Mouse (Mus musculus) kidney, postnatal 0 days (tissue): ENCODE measurements at regions not wholly inside any gene's neighbourhood (a gene's known extent, or its start where the extent isn't known, plus 50 kb on each side); places are given as distances from the start of the nearest gene placed in this dataset.

Experiments
- ATAC-seq: fragments of 200-750 bp; cut with Nextera tagmentation; replicated peaks from 2 replicates; pipeline ENCODE4 v1.8.0; 2017; ENCODE audit warnings: low read depth, moderate number of reproducible peaks, moderate TSS enrichment, moderate library complexity; ENCODE audit not compliant: low FRiP score
- DNase-seq: peaks from one replicate; pipeline ENCODE4 v3.0.0-alpha.2; 2016; ENCODE audit warnings: low spot score
- H3K27ac ChIP-seq: fragments of 300-500 bp; sonication (generic); 2 replicates; pipeline ENCODE4 v1.5.1; 2014; ENCODE audit warnings: mild to moderate bottlenecking
- H3K27me3 ChIP-seq: fragments of 300-500 bp; sonication (generic); 2 replicates; pipeline ENCODE4 v1.6.1; 2014; ENCODE audit warnings: low read length, mixed read lengths; ENCODE audit not compliant: insufficient read depth
- H3K36me3 ChIP-seq: fragments of 300-500 bp; sonication (generic); 2 replicates; pipeline ENCODE4 v1.6.1; 2014; ENCODE audit warnings: low read length, mixed read lengths; ENCODE audit not compliant: insufficient read depth
- H3K4me1 ChIP-seq: fragments of 300-500 bp; sonication (generic); replicated peaks from 2 replicates; pipeline ENCODE4 v1.6.1; 2014; ENCODE audit warnings: antibody characterized with exemption, low read length, mixed read lengths; ENCODE audit not compliant: insufficient read depth
- H3K4me2 ChIP-seq: fragments of 300-500 bp; sonication (generic); 2 replicates; pipeline ENCODE4 v1.6.1; 2014; ENCODE audit warnings: mild to moderate bottlenecking, low read length, moderate library complexity, mixed read lengths
- H3K4me3 ChIP-seq: fragments of 300-500 bp; sonication (generic); replicated peaks from 2 replicates; pipeline ENCODE4 v1.5.1; 2014; ENCODE audit warnings: low read depth, low read length
- H3K9ac ChIP-seq: fragments of 300-500 bp; sonication (generic); 2 replicates; pipeline ENCODE4 v1.6.1; 2014; ENCODE audit warnings: low read depth, low read length
- H3K9me3 ChIP-seq: fragments of 300-500 bp; sonication (generic); replicated peaks from 2 replicates; pipeline ENCODE4 v1.6.1; 2016; ENCODE audit warnings: low read length, inconsistent platforms, mixed read lengths
- CTCF ChIP-seq: IDR thresholded peaks from 2 replicates; pipeline ENCODE4 v1.5.1; 2016; ENCODE audit warnings: antibody characterized with exemption, low read depth, mild to moderate bottlenecking, moderate library complexity
- WGBS: fragments of 180-500 bp; shearing (Covaris S2); extraction: QIAGEN DNeasy Blood & Tissue Kit; methylation state at CpG from one replicate; pipeline ENCODE4 v1.1.7; 2014; 5-methylcytosine and 5-hydroxymethylcytosine counted together

GRCm38 (mm10) chr5:64419395-64419794 is 263.3 kb downstream of the Tbc1d1 start:
- ATAC-seq (no peak), DNase-seq (no peak)
- no peaks in the 10 kb centered on the region for H3K27me3 ChIP-seq
- no peak for TF ChIP-seq CTCF
- no peaks in the 10 kb centered on the region; the same call in 1 of the 2 replicates for H3K9me3 ChIP-seq
- H3K4me2 ChIP-seq: no peak overlapping the region
- 53% methylated on average over 1 of the region's 1 CpGs for WGBS
- H3K4me1 ChIP-seq: peaks cover 8% of the 10 kb centered on the region; the same call in 1 of the 2 replicates
- H3K4me3 ChIP-seq: no peak overlapping the region
- H3K9ac ChIP-seq: no peak overlapping the region
- no peaks in the 10 kb centered on the region for H3K36me3 ChIP-seq
- H3K27ac ChIP-seq: no peak overlapping the region

GRCm38 (mm10) chr5:64422787-64423587 is 266.9 kb downstream of the Tbc1d1 start:
- Histone ChIP-seq H3K9ac (no peak overlapping the region), H3K36me3 (no peaks in the 10 kb centered on the region), H3K27ac (peak overlapping the region; percentile 58; the same call in 1 of the 2 replicates), H3K4me2 (no peak overlapping the region), H3K9me3 (no peaks in the 10 kb centered on the region; the same call in 1 of the 2 replicates), H3K27me3 (no peaks in the 10 kb centered on the region), H3K4me1 (peaks cover 8% of the 10 kb centered on the region; the same call in 1 of the 2 replicates), H3K4me3 (no peak overlapping the region)
- no peak for TF ChIP-seq CTCF
- peak; percentile 65 for ATAC-seq
- WGBS: 15% methylated on average over 13 of the region's 13 CpGs
- DNase-seq: peak; percentile 55

- peak; percentile 40 for DNase-seq
- 63% methylated on average over 8 of the region's 8 CpGs for WGBS
- Histone ChIP-seq H3K4me2 (no peak overlapping the region), H3K4me3 (no peak overlapping the region), H3K9me3 (no peaks in the 10 kb centered on the region), H3K27ac (no peak overlapping the region), H3K36me3 (no peaks in the 10 kb centered on the region), H3K4me1 (no peaks in the 10 kb centered on the region), H3K9ac (no peak overlapping the region), H3K27me3 (no peaks in the 10 kb centered on the region)
- TF ChIP-seq CTCF: no peak
- no peak for ATAC-seq
Observed at GRCm38 (mm10) chr5:64428822-64429221, 272.7 kb downstream of the Tbc1d1 start.

GRCm38 (mm10) chr5:64430501-64430900 is 274.4 kb downstream of the Tbc1d1 start:
- no peaks in the 10 kb centered on the region for H3K4me1 ChIP-seq
- no peaks in the 10 kb centered on the region for H3K27me3 ChIP-seq
- peak; percentile 14; the same call in 1 of the 2 replicates for TF ChIP-seq CTCF
- no peak overlapping the region for H3K4me3 ChIP-seq
- no peaks in the 10 kb centered on the region for H3K9me3 ChIP-seq
- H3K4me2 ChIP-seq: no peak overlapping the region
- ATAC-seq: no peak
- no peak overlapping the region for H3K27ac ChIP-seq
- WGBS: 73% methylated on average over 3 of the region's 3 CpGs
- H3K36me3 ChIP-seq: no peaks in the 10 kb centered on the region
- no peak for DNase-seq
- H3K9ac ChIP-seq: no peak overlapping the region

GRCm38 (mm10) chr5:64431624-64432023 is 275.5 kb downstream of the Tbc1d1 start:
- ATAC-seq: no peak
- Histone ChIP-seq H3K9me3 (no peaks in the 10 kb centered on the region), H3K9ac (no peak overlapping the region), H3K27ac (no peak overlapping the region), H3K4me2 (no peak overlapping the region), H3K36me3 (no peaks in the 10 kb centered on the region), H3K4me3 (no peak overlapping the region), H3K4me1 (no peaks in the 10 kb centered on the region), H3K27me3 (no peaks in the 10 kb centered on the region)
- no peak for TF ChIP-seq CTCF
- 74% methylated on average over 6 of the region's 6 CpGs for whole genome bisulfite sequencing
- no peak for DNase-seq

- H3K4me1 ChIP-seq: no peaks in the 10 kb centered on the region
- ATAC-seq: no peak
- no peak overlapping the region for H3K4me3 ChIP-seq
- H3K27me3 ChIP-seq: no peaks in the 10 kb centered on the region
- no peaks in the 10 kb centered on the region for H3K9me3 ChIP-seq
- H3K36me3 ChIP-seq: no peaks in the 10 kb centered on the region
- DNase-seq: no peak
- H3K4me2 ChIP-seq: no peak overlapping the region
- 92% methylated on average over 5 of the region's 5 CpGs for WGBS
- no peak for TF ChIP-seq CTCF
- no peak overlapping the region for H3K9ac ChIP-seq
- H3K27ac ChIP-seq: no peak overlapping the region
Observed at GRCm38 (mm10) chr5:64433786-64434185, 277.7 kb downstream of the Tbc1d1 start.

GRCm38 (mm10) chr5:64435491-64435890 is 279.4 kb downstream of the Tbc1d1 start:
- ATAC-seq: no peak
- no peak overlapping the region for H3K27ac ChIP-seq

More at GRCm38 (mm10) chr5:64435491-64435890, 279.4 kb downstream of the Tbc1d1 start:
- Histone ChIP-seq H3K36me3 (no peaks in the 10 kb centered on the region), H3K4me1 (no peaks in the 10 kb centered on the region), H3K27me3 (no peaks in the 10 kb centered on the region), H3K4me2 (no peak overlapping the region), H3K4me3 (no peak overlapping the region), H3K9ac (no peak overlapping the region), H3K9me3 (no peaks in the 10 kb centered on the region)
- no peak for DNase-seq
- WGBS: 50% methylated on average over 3 of the region's 3 CpGs
- TF ChIP-seq CTCF: no peak
